Mouse (Mus musculus): ENCODE measurements around the gene Pttg1ip.
A peak's percentile ranks its signal among the peaks of the same experiment; 100 is the strongest.

Gene Pttg1ip

DNA sequence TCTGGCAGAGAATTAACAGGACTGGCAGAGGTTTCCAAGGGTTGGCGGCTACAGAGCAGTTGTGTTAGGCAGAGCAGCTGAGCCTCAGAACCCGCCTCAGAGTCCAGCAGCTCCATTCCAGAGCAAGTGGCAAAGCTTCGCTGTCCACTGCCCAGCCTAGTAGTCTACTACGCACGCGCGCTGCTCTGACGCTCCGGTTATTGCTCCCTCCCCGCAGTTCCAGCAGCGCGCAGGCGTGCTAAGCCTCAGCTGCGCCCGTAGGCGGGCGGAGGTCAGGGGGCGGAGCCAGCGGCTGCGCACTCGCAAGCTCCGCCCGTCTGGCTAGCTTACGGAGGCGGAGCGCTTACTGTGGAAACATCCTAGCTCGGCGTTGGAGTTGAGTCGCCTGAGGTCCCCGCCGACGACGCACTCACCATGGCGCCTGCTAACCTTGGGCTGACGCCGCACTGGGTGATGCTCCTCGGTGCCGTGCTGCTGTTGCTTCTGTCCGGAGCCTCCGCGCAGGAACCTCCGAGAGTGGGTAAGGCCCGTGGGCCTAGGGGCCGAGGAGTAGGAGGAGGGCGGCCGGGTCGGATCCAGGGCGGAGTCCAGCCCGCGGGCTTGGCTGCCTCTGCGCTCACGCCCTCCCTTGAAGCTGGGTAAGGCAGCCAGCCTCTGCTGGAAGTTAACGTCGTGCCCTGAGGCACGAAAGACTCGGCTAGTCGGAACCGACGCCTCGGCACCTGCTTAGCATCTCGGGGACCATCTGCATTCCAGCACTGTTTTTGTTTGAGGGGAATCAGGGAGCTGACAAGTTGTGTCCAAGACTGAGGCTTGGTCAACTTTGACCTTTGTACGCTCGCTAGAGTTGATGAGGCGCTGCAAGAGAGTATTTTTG, at the start of gene Pttg1ip:
Gene Pttg1ip, plus strand, starts transcription at position 313 of the 877 bp plus-strand sequence.
- peak; percentile 96 for DNase-seq

DNA sequence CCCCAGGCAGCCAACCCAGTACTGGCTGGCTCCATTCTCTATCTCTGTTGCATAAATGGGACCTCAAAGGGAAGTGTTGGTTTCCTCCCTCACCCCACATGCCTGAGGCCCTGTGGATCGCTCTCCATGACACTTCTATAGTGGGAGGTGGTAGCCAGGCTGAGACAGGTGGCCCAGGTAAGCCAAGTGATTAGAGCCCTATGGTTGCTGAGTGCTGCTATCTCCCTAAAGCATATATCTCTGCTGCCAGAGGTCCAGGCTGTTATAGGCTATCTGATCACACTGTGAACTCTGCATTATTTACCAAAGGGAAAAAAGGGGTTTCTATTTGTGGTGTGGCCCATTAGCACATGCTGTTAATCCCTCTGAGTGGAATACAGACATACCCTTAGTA, 49.5 kb upstream of the Pttg1ip start:
- DNase-seq, result peak; percentile 24

DNA sequence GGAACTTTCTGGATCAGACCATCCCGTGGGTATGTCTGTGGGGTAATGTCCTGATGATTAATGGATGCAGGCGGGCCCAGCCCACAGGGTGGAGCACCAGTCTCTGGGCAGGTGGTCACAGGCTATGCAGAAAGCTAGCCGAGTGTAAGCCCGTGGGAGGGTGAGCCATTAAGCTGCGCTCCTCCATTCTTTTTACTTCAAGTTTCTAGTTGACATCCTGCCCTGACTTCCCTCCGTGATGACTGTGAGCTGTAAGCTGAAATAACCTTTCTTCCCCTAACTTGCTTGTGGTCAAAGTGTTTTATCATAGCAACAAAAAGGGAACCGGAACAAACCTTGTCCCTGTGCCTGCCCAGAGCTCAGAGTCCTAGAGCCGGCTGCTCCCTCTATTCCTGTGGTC, 44.8 kb upstream of the Pttg1ip start:
- DNase-seq, result peak; percentile 56

DNA sequence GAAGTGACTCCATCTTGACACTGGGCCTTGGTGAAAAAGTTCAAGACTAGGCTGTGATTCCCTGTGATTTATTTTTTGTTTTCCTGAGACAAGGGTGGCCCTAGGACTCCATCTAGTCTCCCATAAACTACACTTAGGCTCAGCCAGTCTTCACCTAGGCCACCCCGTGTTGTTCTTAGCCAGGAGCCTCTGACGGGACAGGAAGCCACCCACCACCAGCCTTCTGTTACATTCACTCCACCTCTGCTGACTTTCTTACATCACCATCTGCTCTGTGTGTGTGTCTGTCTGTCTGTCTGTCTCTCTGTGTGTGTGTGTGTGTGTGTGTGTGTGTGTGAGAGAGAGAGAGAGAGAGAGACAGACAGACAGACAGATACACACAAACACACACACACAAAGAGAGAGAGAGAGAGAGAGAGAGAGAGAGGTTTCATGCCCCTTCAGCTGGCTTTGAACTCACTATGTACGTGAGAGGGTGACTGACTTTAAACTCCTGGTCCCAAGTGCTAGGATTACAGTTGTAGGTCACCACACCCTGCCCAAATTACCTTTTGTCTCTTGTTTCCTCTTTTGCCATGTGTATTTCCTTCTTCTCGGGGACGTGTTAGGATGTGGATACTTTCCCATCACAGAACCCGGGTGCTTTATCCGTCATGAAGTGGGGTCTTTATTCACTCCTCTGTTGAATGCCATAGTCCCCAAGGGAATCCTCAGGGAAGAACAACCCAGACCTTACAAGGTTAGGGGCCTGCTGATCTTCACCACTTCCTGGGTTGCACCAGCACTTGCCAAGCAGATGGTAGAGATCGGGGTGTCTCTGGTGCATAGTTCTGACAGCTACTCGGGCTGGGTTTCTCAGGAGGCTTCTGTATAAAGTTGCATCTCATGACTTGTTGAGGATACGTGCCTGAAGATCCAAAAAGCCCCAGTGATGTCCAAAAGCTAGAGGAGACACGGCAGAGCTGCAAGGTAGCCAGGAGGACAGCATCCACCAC, 44.0 kb upstream of the Pttg1ip start:
- DNase-seq, result no peak

DNA sequence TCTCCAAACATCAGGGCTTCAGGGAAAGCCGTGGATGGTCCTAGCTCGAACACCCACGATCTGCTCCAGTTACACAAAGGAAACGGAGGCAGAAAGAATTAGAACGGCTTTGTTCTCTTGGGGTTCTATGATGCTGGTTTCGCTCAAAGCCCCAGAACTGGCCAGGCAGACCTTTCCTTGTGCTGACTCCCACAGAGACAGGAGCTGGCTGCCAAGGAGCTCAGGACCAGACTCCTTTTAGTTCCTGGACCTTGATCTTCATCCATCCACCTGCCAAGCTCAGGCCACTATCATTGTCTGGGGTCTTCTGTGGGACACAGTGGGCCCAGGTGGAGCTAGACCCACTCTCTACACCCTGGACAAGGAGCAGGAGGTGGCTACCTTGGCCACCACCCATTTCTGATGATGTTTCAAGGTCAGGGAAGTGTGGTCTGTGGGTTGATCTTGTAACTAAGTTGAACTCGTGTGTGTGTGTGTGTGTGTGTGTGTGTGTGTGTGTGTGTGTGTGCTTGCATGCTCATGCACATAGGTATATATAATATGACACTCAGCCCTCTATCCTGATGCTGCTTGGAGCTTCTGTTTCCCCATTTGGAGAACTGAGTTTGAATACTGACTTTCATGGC, 42.1 kb upstream of the Pttg1ip start:
- DNase-seq, result no peak

DNA sequence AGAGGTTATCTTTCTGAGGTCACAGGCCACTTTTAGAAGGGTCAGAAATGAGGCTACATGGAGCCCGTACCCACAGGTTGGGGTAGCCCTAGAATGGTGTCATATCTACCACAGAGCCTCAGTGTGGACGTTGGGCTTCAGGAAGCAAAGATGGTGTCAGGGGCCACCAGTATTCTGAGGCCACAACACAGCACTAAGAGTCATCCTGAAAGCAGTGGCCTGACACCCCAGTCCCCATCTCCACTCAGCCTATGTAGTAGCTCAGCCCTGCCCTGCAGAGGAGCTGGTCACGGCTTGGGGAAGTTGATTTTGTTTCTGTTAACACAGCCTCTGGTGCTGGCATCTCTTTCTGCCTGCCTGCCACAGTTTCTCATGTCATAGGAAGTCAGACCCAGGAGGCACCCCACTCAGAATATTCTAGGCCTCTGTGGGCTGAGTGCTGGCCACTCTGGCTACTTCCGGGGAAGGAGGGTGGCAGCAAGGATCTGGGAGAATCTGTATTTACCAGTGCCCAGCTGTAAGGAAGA, 40.9 kb upstream of the Pttg1ip start:
- DNase-seq, result peak; percentile 39

DNA sequence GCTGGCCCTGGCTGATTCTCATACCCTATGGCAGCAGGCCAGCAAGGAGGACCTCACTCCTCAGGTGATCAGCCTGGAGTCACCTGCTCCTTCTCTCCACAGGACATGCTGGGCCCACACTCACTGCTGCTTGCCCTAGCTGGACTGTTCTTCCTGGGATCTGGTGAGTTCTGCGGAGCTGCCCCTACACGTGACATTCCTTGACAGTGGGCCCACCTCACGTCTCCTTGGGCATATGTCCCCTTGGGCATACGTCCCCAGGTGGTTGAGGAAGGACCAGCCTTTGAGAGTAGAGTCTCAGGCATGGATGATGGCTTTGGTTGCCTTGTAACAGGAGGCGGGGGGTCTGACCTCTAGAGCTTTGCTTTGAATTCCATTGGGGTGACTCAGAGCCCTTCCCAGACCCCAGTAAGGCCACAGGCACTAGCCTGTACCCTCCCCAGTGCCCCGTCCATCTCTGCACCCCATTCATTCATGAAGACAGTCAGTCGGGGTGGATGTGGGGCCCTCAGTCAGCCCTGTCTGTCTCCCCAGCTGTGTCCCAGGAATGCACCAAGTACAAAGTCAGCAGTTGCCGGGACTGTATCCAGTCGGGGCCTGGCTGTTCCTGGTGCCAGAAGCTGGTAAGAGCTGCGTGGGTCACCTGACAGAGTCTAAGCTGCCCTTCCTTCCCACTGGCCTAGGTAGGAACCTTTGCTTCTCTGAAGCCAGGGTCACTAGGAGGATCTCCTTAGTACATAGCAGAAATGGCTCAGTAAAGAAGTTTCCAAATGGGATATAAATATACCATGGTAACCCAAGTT, 39.5 kb upstream of the Pttg1ip start:
- no peak for DNase-seq

DNA sequence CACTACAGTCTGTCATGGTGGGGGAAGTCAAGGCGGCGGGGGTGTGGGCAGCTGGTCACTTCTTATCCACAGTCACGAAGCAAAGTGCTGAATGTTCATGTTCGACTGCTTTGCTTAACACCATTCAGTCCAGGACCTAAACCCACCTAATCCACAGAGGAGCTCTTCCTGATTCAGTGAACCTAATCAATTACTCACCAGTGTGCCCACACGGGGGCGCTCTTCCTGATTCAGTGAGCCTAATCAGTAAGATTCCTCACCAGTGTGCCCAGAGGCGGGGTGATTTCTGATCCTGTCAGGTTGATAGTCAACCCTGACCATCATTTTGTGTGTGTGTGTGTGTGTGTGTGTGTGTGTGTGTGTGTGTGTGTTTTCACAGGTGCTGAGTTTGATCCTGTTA, 38.3 kb upstream of the Pttg1ip start:
- DNase-seq, result peak; percentile 63

DNA sequence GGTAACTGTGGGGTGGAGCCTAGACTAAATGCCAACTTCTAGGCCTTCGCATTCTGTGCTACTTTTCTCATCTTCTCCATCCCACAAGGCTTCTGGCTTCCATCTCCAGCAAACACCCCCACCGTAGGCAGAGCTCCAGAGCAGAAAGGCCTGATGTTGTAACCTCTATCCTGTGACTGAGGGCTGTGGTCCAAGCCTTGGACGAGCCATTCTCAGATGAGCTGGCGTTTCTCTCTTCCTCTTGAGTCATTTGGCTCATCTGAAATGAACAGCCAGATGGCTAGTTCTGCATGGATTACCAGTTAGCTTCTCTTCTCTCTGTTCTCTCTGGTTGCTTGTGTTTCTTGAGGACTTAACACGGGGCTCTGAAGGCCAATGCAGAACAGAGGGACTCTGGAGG, 36.6 kb upstream of the Pttg1ip start:
- DNase-seq, result peak; percentile 81

DNA sequence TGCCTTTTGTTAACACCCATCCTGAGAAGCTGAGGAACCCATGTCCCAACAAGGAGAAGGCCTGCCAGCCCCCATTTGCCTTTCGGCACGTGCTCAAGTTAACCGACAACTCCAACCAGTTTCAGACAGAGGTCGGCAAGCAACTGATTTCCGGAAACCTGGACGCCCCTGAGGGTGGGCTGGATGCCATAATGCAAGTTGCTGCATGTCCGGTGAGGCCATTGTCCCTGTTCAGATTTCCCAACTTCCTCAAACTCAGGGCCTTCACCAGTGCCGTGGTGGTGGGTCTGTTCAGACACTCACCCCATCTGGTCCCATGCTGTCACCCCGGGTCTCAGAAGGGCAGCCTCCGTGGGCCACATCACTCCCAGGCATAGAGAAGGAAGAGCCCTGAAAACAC, 32.9 kb upstream of the Pttg1ip start:
- DNase-seq, result peak; percentile 33

DNA sequence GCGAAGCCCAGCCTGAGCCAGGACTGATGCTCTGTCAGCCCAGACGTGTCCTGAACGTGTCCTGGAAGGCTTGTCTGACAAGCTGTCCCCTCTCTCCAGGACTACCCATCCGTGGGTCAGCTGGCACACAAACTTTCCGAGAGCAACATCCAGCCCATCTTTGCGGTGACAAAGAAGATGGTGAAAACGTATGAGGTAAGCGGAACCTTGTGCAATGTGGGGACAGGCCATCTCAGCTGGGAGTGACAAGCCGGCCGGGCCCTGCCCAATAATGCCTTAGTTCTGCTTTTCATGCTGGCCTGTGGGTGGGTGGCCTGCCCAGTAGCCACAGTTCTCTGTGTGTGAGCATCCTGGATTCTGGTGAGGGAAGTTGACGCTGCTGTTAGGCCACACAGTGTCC, 30.6 kb upstream of the Pttg1ip start:
- peak; percentile 81 for DNase-seq

DNA sequence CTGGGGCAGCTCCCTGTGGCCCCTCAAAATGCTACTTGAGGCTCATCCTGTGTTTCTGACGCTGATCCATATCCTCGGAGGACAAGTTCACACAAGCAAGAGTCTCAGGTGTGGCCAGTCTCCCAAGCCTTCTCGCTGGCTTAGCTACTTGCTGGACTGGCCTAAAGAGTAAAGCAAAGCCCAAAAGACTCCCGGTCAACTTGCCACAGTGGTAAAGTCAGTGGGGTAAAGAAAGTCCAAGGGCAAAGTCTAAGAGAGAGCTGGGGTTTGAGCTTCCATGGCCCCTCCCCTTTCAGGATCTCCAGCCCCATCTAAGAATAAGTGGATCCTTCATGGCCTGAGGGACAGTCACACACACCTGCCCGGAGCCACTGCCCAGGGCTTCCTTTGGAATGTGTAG, 29.4 kb upstream of the Pttg1ip start:
- no peak for DNase-seq

DNA sequence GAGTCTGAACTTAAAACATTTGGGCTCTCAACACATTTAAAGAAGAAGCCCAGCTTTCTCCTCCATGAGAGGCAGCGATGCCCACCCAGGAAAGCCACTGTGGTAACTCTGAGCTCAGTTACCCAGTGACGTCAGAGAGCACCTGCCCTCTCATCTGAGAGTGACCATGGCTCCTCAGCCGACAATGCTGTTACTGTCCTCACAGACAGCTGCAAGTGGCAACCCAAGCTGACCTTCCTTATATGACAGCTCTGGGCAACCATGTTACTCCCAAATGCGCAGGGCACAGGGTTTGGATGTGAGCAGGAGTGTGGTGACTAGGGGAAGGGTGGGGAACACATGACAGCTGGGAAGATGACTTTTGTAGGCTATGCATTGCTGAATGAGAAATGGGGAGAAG, 28.2 kb upstream of the Pttg1ip start:
- no peak for DNase-seq

DNA sequence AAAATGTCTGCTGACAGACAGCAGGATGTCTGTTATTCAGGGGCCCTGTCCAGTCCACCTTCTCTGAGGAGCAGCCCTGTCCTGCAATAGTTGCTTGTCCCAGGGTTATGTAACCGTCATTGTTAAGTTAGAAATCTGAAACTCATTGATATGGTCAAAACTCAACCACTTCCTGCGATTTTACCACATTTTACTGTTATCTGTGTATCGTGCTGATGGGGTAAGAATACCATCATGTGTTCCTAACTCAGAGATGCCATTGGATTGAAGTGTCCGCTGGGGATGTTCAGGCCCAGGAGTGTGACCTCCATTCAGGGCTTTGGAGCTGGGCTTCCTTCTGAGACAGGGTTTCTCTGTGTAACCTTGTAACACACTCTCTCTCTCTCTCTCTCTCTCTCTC, 26.6 kb upstream of the Pttg1ip start:
- no peak for DNase-seq

DNA sequence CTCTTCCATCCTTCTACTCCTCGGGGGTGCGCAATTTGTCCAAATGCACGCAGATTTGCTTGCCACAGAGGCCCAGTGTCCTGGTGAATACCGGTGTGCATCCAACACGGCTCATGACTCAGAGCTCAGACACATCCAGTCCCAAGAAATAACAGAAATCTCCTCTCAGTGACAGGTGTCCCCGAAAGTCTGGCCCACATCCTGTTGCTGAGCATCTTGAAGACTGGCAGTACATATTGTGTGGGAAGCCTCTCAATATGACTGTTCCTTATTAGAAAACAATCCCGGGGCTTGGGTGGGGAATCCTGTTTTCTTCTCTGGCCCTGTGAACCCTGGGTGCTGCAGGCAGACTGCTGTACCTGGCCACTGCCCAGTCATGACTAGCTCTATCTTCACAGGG, 24.9 kb upstream of the Pttg1ip start:
- DNase-seq, result no peak

DNA sequence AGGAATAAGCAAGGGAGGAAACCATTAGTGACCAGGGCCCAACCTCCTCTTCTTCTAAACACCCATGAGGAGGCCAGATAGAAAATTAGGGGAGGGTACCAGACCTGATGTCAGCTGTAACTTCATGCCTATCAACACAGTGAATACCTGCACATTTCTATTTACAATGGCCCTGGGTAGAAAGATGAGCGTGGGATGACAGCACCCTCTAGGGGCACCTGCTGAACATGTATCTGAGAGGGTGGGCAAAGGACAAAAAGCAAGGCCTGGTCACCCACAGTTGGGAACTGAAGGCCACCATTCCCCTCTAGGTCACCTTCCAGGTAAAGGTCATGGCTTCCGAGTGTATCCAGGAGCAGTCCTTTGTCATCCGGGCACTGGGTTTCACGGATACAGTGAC, 23.9 kb upstream of the Pttg1ip start:
- no peak for DNase-seq

DNA sequence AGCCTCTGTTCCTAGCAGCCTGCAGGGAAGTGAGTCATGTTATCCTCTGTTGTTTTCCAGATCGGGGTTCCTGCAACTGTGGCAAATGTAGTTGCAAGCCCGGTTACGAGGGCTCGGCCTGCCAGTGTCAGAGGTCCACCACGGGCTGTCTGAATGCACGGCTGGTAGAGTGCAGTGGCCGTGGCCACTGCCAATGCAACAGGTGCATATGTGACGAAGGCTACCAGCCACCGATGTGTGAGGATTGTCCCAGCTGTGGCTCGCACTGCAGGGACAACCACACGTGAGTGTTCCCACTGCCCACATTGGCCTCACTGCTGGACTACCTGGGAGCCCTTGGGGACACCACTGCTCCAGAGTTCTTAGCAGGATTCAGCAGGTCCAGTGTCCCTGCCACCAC, 21.4 kb upstream of the Pttg1ip start:
- DNase-seq, result no peak

DNA sequence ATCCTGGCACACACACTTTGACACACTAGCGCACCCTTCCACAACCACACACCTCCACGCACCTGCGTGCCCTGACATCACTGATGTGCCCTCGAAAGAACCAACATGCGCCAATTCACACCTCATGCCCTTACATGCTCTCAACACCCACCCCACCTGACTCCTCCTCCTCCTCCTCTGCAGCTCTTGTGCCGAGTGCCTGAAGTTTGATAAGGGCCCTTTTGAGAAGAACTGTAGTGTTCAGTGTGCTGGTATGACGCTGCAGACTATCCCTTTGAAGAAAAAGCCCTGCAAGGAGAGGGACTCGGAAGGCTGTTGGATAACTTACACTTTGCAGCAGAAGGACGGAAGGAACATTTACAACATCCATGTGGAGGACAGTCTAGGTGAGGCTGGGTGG, 20.7 kb upstream of the Pttg1ip start:
- peak; percentile 15 for DNase-seq

DNA sequence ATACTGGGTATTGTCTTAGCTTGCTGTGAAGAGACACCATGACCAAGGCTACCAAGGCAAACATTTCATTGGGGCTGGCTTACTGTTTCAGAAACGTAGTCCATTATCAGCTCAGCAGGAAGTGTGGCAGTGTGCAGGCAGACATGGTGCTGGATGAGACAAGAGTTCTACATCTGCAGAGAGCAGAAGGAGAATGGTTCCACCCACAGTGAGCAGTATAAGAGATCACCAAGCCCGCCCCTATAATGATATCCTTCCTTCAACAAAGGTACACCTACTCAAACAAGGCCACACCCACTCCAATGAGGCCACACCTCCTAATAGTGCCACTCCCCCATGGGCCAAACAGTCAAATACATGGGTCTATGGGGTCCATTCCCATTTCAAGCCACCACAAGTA, 20.0 kb upstream of the Pttg1ip start:
- DNase-seq, result no peak

DNA sequence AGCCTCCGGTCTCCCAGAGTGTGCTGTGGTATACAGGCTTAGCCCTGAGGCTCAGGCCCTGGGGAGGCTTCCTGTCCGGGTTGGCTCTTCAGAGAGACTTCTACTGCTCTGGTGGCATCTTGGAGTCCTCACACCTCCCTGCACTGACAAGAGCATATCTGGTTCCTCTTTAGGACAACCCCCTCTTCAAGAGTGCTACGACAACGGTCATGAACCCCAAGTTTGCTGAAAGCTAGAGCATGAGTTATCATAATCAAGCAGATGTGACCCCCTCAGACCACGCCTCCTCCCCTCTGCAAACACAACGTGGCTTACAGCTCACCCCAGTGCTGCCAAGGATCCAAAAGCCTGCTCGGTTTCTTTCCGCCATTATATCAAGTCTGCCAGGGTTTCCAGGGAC, 16.5 kb upstream of the Pttg1ip start:
- DNase-seq, result no peak

DNA sequence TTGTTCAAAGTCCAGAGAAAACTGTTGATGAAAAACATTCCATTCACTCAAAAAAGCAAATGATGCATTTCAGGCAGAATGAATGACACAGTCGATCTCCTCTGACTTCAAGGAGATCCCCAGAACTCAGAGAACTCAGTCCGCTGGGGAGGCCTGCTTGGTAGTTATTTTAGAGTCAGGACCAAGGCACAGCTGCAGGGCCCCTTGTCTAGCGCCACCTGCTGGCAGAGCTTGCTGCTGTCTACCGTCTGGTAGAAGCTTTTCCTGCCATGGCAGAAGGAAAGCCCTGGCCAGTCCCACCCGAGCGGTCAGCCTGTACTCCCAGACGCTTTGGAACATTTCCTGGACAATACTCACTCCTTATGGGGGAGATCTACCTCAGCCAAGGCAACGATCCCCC, 14.9 kb upstream of the Pttg1ip start:
- peak; percentile 89 for DNase-seq

DNA sequence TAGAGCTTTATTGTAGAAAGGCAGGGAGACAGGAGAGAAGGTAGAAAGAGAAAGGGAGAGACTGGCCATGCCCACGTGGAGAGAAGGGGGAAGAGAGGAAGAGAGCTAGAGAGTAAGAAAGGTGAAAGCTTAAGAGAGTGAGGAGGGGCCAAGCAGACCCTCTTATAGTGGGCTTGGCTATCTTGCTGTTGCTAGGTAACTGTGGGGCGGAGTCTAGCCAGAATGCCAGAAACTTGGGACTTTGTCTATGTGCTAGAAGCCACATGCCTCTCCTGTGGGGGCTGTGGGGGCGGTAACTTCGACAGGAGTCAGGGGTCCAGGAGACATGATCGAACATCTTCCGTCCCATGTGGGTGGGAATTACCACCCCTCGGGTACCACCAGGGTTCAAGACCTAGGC, 12.0 kb upstream of the Pttg1ip start:
- DNase-seq, result no peak

Data from lung, postnatal 36 days (tissue).